Mouse (Mus musculus) lung, postnatal 0 days (tissue): Measurements from ENCODE around the gene Glul.

Source experiments
- CTCF ChIP-seq: IDR thresholded peaks from 2 replicates; pipeline ENCODE4 v1.5.1; 2016; ENCODE audit warnings: antibody characterized with exemption, mild to moderate bottlenecking
- EP300 ChIP-seq: IDR thresholded peaks from 2 replicates; pipeline ENCODE4 v1.6.1; 2016; ENCODE audit warnings: antibody characterized with exemption, mild to moderate bottlenecking, control low read depth

- TF ChIP-seq CTCF, result no peak
- TF ChIP-seq EP300, result no peak
Measured at GRCm38 (mm10) chr1:153921642-153922041, 21.9 kb downstream of the Glul start.
